Mouse (Mus musculus) midbrain, embryonic 11.5 days (tissue): ENCODE measurements around the gene Emg1. TPM values are rescaled to one million over a fixed set of nuclear protein-coding genes. Genes with fewer than 3 reads are reported as not detected.

Experiments used
- ATAC-seq: fragments of 200-750 bp; cut with Nextera tagmentation; 2 replicates; pipeline ENCODE4 v1.8.0; 2017; ENCODE audit warnings: moderate TSS enrichment, moderate library complexity; ENCODE audit not compliant: low FRiP score
- DNase-seq: peaks from one replicate; pipeline ENCODE4 v3.0.0; 2015; ENCODE audit warnings: low spot score; ENCODE audit errors: missing footprints
- H3K27ac ChIP-seq: fragments of 300-500 bp; sonication (generic); 2 replicates; pipeline ENCODE4 v1.5.1; 2014; ENCODE audit warnings: low read depth, low read length
- H3K27me3 ChIP-seq: fragments of 300-500 bp; sonication (generic); 2 replicates; pipeline ENCODE4 v1.6.1; 2014; ENCODE audit warnings: mild to moderate bottlenecking, low read length, moderate library complexity, mixed read lengths; ENCODE audit not compliant: control insufficient read depth, insufficient read depth
- H3K36me3 ChIP-seq: fragments of 300-500 bp; sonication (generic); 2 replicates; pipeline ENCODE4 v1.6.1; 2014; ENCODE audit warnings: mild to moderate bottlenecking, low read length, moderate library complexity, mixed read lengths; ENCODE audit not compliant: control insufficient read depth, insufficient read depth
- H3K4me1 ChIP-seq: fragments of 300-500 bp; sonication (generic); 2 replicates; pipeline ENCODE4 v1.6.1; 2014; ENCODE audit warnings: low read length; ENCODE audit not compliant: control insufficient read depth, insufficient read depth
- H3K4me2 ChIP-seq: fragments of 300-500 bp; sonication (generic); 2 replicates; pipeline ENCODE4 v1.6.1; 2014; ENCODE audit warnings: mild to moderate bottlenecking, moderate library complexity
- H3K4me3 ChIP-seq: fragments of 300-500 bp; sonication (generic); 2 replicates; pipeline ENCODE4 v1.5.1; 2014; ENCODE audit warnings: low read depth, low read length
- H3K9ac ChIP-seq: fragments of 300-500 bp; sonication (generic); 2 replicates; pipeline ENCODE4 v1.6.1; 2014; ENCODE audit warnings: low read length
- H3K9me3 ChIP-seq: fragments of 300-500 bp; sonication (generic); 2 replicates; pipeline ENCODE4 v1.6.1; 2016; ENCODE audit warnings: low read length; ENCODE audit not compliant: control insufficient read depth
- WGBS: fragments of 180-500 bp; shearing (Covaris S2); extraction: QIAGEN DNeasy Blood & Tissue Kit; methylation state at CpG from one replicate; pipeline ENCODE4 v1.1.7; 2014; 5-methylcytosine and 5-hydroxymethylcytosine counted together
- polyA plus RNA-seq: library from polyadenylated mRNA; unstranded; fragments of >200 nt; fragmentation: Nextera tagmentation; extraction: Ambion mirVana; gene quantifications from 2 replicates; pipeline ENCODE4 v1.2.1, GENCODE M21; 2014

Gene Emg1
- polyA plus RNA-seq, 1 experiment from 2014 or later, result 219 TPM

- WGBS, result 56% methylated on average over 19 of the region's 19 CpGs
- Histone ChIP-seq H3K4me1 (no peaks in the 10 kb centered on the region), H3K9me3 (no peaks in the 10 kb centered on the region), H3K9ac (no peak overlapping the region), H3K4me2 (no peak overlapping the region), H3K27me3 (no peaks in the 10 kb centered on the region), H3K36me3 (no peaks in the 10 kb centered on the region), H3K4me3 (no peak overlapping the region), H3K27ac (no peak overlapping the region)
- no peak; the same call in 1 of the 2 replicates for ATAC-seq
- DNase-seq, result no peak
These were observed 20.7 kb upstream of the Emg1 start for GRCm38 (mm10) chr6:124732476-124733370.

GRCm38 (mm10) chr6:124731038-124731437 lies 19.1 kb upstream of the Emg1 start:
- no peaks in the 10 kb centered on the region for H3K4me1 ChIP-seq
- no peak overlapping the region for H3K4me3 ChIP-seq
- DNase-seq, result no peak
- H3K27ac ChIP-seq, result no peak overlapping the region
- no peak overlapping the region for H3K9ac ChIP-seq
- no peaks in the 10 kb centered on the region for H3K9me3 ChIP-seq
- H3K36me3 ChIP-seq, result no peaks in the 10 kb centered on the region
- H3K4me2 ChIP-seq, result no peak overlapping the region
- 86% methylated on average over 7 of the region's 7 CpGs for WGBS
- no peak for ATAC-seq
- H3K27me3 ChIP-seq, result no peaks in the 10 kb centered on the region

GRCm38 (mm10) chr6:124729850-124730705 lies 18.1 kb upstream of the Emg1 start:
- Histone ChIP-seq H3K9ac (no peak overlapping the region), H3K27ac (no peak overlapping the region), H3K4me2 (no peak overlapping the region), H3K9me3 (no peaks in the 10 kb centered on the region), H3K36me3 (no peaks in the 10 kb centered on the region), H3K27me3 (no peaks in the 10 kb centered on the region), H3K4me1 (no peaks in the 10 kb centered on the region), H3K4me3 (no peak overlapping the region)
- no peak for DNase-seq
- ATAC-seq, result no peak
- WGBS, result 87% methylated on average over 8 of the region's 8 CpGs

GRCm38 (mm10) chr6:124728621-124729020 lies 16.6 kb upstream of the Emg1 start:
- H3K4me3 ChIP-seq, result no peak overlapping the region
- WGBS, result 82% methylated on average over 10 of the region's 10 CpGs
- H3K4me1 ChIP-seq, result no peaks in the 10 kb centered on the region
- no peaks in the 10 kb centered on the region for H3K9me3 ChIP-seq
- ATAC-seq, result no peak
- DNase-seq, result no peak
- no peak overlapping the region for H3K4me2 ChIP-seq
- no peak overlapping the region for H3K9ac ChIP-seq
- H3K36me3 ChIP-seq, result no peaks in the 10 kb centered on the region
- no peaks in the 10 kb centered on the region for H3K27me3 ChIP-seq
- no peak overlapping the region for H3K27ac ChIP-seq

GRCm38 (mm10) chr6:124724472-124724871 lies 12.5 kb upstream of the Emg1 start:
- no peak for DNase-seq
- Histone ChIP-seq H3K4me2 (no peak overlapping the region), H3K27ac (no peak overlapping the region), H3K9me3 (no peaks in the 10 kb centered on the region), H3K36me3 (no peaks in the 10 kb centered on the region), H3K27me3 (no peaks in the 10 kb centered on the region), H3K4me3 (no peak overlapping the region), H3K9ac (no peak overlapping the region), H3K4me1 (no peaks in the 10 kb centered on the region)
- no peak for ATAC-seq
- WGBS, result 91% methylated on average over 10 of the region's 10 CpGs

GRCm38 (mm10) chr6:124723541-124723940 lies 11.6 kb upstream of the Emg1 start:
- Histone ChIP-seq H3K27me3 (no peaks in the 10 kb centered on the region), H3K36me3 (no peaks in the 10 kb centered on the region), H3K27ac (no peak overlapping the region), H3K4me3 (no peak overlapping the region), H3K9ac (no peak overlapping the region), H3K4me2 (no peak overlapping the region), H3K4me1 (no peaks in the 10 kb centered on the region), H3K9me3 (no peaks in the 10 kb centered on the region)
- DNase-seq (no peak), ATAC-seq (no peak)
- 83% methylated on average over 8 of the region's 8 CpGs for WGBS

GRCm38 (mm10) chr6:124722876-124723473 lies 11.0 kb upstream of the Emg1 start:
- no peaks in the 10 kb centered on the region for H3K36me3 ChIP-seq
- ATAC-seq (no peak), DNase-seq (peak; percentile 76)
- WGBS, result 88% methylated on average over 6 of the region's 6 CpGs
- H3K9me3 ChIP-seq, result no peaks in the 10 kb centered on the region
- H3K27ac ChIP-seq, result no peak overlapping the region
- no peaks in the 10 kb centered on the region for H3K4me1 ChIP-seq
- H3K4me2 ChIP-seq, result no peak overlapping the region
- H3K9ac ChIP-seq, result no peak overlapping the region
- no peaks in the 10 kb centered on the region for H3K27me3 ChIP-seq
- no peak overlapping the region for H3K4me3 ChIP-seq

- peak; percentile 51 for DNase-seq
- Histone ChIP-seq H3K4me3 (no peak overlapping the region), H3K9ac (no peak overlapping the region), H3K27ac (no peak overlapping the region), H3K4me2 (no peak overlapping the region), H3K4me1 (no peaks in the 10 kb centered on the region), H3K9me3 (no peaks in the 10 kb centered on the region), H3K36me3 (peaks cover 4% of the 10 kb centered on the region; the same call in 1 of the 2 replicates), H3K27me3 (no peaks in the 10 kb centered on the region)
- 74% methylated on average over 11 of the region's 11 CpGs for WGBS
- no peak for ATAC-seq
These were observed 8.9 kb upstream of the Emg1 start for GRCm38 (mm10) chr6:124720904-124721303.
